Mouse (Mus musculus) Muller cell, postnatal 12 days (primary cell): ENCODE measurements around the gene Tenm2.

Source experiments
- DNase-seq: peaks from one replicate; pipeline ENCODE4 v3.0.0-alpha.2; 2015; ENCODE audit errors: inconsistent ontology term

The Tenm2 gene

GRCm38 (mm10) chr11:36909036-36909435 lies 326.7 kb downstream of the Tenm2 start:
- DNase-seq: no peak

- DNase-seq: peak; percentile 9
Observed at GRCm38 (mm10) chr11:36902302-36902701, 333.5 kb downstream of the Tenm2 start.

- no peak for DNase-seq
Observed at GRCm38 (mm10) chr11:36893061-36893460, 342.7 kb downstream of the Tenm2 start.

- no peak for DNase-seq
Observed at GRCm38 (mm10) chr11:36891106-36891505, 344.7 kb downstream of the Tenm2 start.

- DNase-seq: no peak
Observed at GRCm38 (mm10) chr11:36887490-36887889, 348.3 kb downstream of the Tenm2 start.

- no peak for DNase-seq
Observed at GRCm38 (mm10) chr11:36886147-36886546, 349.6 kb downstream of the Tenm2 start.

- peak; percentile 25 for DNase-seq
Observed at GRCm38 (mm10) chr11:36872961-36873360, 362.8 kb downstream of the Tenm2 start.

- no peak for DNase-seq
Observed at GRCm38 (mm10) chr11:36870548-36870947, 365.2 kb downstream of the Tenm2 start.

GRCm38 (mm10) chr11:36851690-36852089 lies 384.1 kb downstream of the Tenm2 start:
- DNase-seq: peak; percentile 75

- DNase-seq: no peak
Observed at GRCm38 (mm10) chr11:36847451-36847850, 388.3 kb downstream of the Tenm2 start.

GRCm38 (mm10) chr11:36832855-36833254 lies 402.9 kb downstream of the Tenm2 start:
- DNase-seq: no peak

GRCm38 (mm10) chr11:36831511-36831910 lies 404.3 kb downstream of the Tenm2 start:
- DNase-seq: no peak

GRCm38 (mm10) chr11:36824666-36825065 lies 411.1 kb downstream of the Tenm2 start:
- no peak for DNase-seq

- peak; percentile 27 for DNase-seq
Observed at GRCm38 (mm10) chr11:36804615-36805014, 431.1 kb downstream of the Tenm2 start.

GRCm38 (mm10) chr11:36802208-36802631 lies 433.5 kb downstream of the Tenm2 start:
- no peak for DNase-seq

- DNase-seq: no peak
Observed at GRCm38 (mm10) chr11:36801683-36802082, 434.1 kb downstream of the Tenm2 start.

GRCm38 (mm10) chr11:36799409-36799808 lies 436.4 kb downstream of the Tenm2 start:
- no peak for DNase-seq

- DNase-seq: no peak
Observed at GRCm38 (mm10) chr11:36758009-36758408, 477.8 kb downstream of the Tenm2 start.

- peak; percentile 72 for DNase-seq
Observed at GRCm38 (mm10) chr11:36746286-36746685, 489.5 kb downstream of the Tenm2 start.

- no peak for DNase-seq
Observed at GRCm38 (mm10) chr11:36727800-36728199, 508.0 kb downstream of the Tenm2 start.

- DNase-seq: no peak
Observed at GRCm38 (mm10) chr11:36702881-36703280, 532.9 kb downstream of the Tenm2 start.

- DNase-seq: no peak
Observed at GRCm38 (mm10) chr11:36700951-36701350, 534.8 kb downstream of the Tenm2 start.

- DNase-seq: no peak
Observed at GRCm38 (mm10) chr11:36700131-36700530, 535.6 kb downstream of the Tenm2 start.

- DNase-seq: no peak
Observed at GRCm38 (mm10) chr11:36698268-36698667, 537.5 kb downstream of the Tenm2 start.
